Mouse (Mus musculus): Measurements from ENCODE around the gene Gpc5.

Gpc5 gene

GRCm38 (mm10) chr14:115679875-115680274 lies 587.9 kb downstream of the Gpc5 start:
- ChIA-PET POLR2A (no interaction called here), CTCF (no interaction called here)

- ChIA-PET CTCF (no interaction called here), POLR2A (no interaction called here)
These were observed 654.0 kb downstream of the Gpc5 start for GRCm38 (mm10) chr14:115746013-115746412.

- CTCF ChIA-PET = no interaction called here
- POLR2A ChIA-PET = no interaction called here
These were observed 668.2 kb downstream of the Gpc5 start for GRCm38 (mm10) chr14:115760241-115760640.

DNA sequence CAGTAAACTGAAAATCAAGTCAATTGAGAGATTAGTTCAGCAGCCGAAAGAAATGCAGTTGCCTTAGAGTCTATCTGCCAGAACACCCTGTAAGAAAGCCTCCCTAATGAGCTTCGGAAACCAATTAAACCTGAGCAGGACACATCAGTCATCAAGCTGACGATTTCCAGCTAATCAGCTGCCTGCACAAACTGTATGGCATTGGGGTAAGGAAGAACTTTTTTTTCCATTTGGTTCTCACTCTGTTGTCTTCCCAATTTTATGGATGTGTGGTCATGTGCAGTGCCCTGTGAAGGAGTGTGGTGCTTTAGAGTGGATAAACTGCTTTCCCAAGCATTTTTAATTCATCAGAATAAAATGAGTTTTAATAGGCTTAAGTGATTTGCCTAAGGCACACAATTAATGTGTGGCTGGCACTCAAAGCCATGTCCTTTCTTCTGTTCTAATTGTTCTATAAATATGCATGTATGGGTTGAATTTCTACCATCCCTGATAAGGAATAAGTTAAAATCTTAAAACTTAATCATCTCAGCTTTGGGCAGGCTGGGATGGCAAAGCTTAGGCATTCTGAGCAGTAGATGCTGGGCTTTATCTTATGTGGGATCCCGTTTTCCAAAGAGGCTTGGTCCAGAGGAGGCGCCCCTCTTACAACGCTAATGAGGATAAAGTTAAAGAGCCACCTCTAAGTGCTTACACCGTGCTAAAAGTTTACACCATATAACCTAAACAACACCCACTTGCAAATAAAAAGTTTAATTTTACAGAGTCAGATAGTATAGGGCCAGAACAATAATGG lies 687.6 kb downstream of the Gpc5 start:
- POLR2A ChIA-PET = no interaction called here
- CTCF ChIA-PET = no interaction called here

DNA sequence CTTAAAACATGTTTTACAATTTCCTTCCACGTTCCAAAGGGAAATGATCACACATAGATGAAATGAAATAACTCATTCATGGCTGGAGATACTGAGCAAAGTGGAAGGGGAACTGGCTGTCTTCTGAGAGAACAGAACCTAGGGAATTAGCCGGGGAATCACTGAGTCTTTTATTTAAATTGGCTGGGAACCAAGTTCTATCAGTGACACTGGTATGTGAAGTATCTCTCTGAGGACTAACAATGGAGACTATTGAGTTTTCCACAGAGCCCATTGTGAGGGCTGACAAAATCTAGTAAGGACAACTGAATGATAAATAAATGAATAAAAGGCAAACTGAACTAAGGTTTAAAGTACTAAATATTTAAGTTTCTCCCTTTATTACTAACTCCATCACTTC lies 712.7 kb downstream of the Gpc5 start:
- POLR2A ChIA-PET = no interaction called here
- CTCF ChIA-PET = no interaction called here

DNA sequence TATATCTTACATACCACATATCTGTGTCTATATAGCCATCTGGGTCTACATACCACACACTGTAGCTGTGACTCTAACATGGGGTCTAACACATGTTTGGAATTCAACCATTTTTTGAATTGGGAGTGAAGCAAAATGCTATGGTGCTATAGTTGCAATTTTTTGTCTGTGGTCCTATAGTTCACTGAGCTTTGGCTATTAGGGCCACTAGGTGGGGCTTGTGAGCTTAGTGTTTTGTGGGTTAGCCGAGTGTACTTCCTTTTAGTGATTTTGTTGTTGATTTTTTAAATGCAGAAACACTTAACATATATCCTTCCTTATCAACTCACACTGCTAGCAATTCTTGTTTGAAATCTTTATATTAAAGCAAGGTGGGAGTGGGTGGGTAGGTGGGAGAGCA lies 727.0 kb downstream of the Gpc5 start:
- ChIA-PET CTCF (interaction anchor here in 2 of 4 experiments (0.6 to 1.3 kb wide), 5 partner anchors 8 to 884 kb away, joined by 3 to 8 read pairs (median 5); no protein-coding TSS in a partner anchor), POLR2A (no interaction called here)

DNA sequence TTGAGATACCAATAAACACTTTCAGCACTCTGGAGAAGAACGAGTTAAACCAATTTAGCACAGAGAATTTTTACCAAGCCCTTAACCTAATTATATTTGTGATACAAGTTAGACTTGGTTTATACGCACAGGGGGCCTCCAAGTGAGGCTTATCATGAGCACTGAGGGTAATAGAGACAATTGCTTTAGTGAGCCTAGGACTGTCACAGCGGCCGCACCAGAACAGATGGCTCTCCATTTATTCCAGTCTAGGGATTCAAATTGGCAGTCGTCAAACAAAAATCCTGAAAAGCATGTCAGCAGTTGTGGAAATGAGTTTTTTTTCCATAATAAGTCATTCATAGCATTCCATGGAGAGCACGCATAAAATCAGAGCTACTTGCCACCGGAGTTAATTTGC lies 729.6 kb downstream of the Gpc5 start:
- POLR2A ChIA-PET = no interaction called here
- CTCF ChIA-PET = interaction anchor here in 1 of 4 experiments (0.6 kb wide), 1 partner anchor 11 kb away, joined by 5 read pairs; no protein-coding TSS in a partner anchor

DNA sequence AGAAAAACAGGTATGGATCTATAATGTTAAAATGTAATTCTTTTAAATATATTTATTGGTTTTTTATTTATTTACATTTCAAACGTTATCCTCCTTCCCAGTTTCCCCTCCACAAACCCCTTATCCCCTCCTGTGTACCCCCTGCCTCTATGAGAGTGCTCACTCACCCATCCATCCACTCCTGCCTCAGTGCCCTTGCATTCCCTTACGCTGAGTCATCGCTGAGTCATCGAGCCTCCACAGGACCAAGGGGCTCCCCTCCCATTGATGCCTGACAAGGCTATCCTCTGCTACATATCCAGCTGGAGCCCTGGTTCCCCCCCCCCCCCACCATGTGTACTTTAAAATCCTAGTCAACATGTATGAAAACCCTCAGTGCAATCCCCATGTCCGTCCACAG lies 738.5 kb downstream of the Gpc5 start:
- ChIA-PET POLR2A (no interaction called here), CTCF (interaction anchor here (0.7 to 1.7 kb wide), 7 partner anchors 10 to 516 kb away, joined by 3 to 8 read pairs (median 3); no protein-coding TSS in a partner anchor)

GRCm38 (mm10) chr14:115831219-115831755 lies 739.3 kb downstream of the Gpc5 start:
- POLR2A ChIA-PET = interaction anchor here in 1 of 4 experiments (0.7 kb wide), 1 partner anchor 1691 kb away, joined by 4 read pairs; no protein-coding TSS in a partner anchor
- CTCF ChIA-PET = interaction anchor here (0.6 to 1.7 kb wide), 20 partner anchors 9 to 593 kb away, joined by 3 to 9 read pairs (median 3); no protein-coding TSS in a partner anchor

DNA sequence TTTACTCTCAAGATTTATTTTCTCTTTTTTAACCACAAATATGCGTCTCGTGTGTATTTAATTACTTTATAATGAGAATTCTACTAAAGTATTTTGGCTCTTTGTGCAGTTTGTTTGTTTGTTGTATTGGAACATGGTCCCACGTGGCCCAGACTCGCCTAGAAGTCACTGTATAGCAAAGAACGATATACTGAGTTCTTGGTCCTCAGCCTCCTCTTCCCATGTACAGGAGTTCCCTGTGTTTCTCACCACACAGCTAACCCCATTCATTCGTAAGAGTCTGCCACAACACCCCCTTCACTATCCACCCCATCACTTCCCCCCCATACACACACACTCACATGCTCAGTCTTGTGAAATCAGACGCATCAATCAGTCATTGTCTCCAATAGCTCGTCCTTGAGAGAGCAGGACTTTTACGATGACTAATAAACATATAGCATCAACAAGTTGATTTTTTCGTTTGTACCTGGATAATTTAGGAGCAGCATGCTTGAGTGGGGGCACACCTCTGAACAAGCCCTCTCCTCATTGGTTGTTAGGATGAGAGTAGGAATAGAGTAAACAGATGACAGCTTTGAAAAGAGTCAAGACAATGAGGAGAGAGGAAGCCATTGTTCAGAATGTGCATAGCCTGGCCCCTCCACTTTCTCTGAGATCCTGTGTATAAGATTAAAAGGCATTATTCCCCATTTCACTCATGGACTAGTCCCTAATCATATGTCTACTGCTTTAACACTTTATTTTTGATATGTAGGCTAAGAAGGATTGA lies 740.0 kb downstream of the Gpc5 start:
- POLR2A ChIA-PET = interaction anchor here in 1 of 4 experiments (0.7 kb wide), 1 partner anchor 11 kb away, joined by 3 read pairs; no protein-coding TSS in a partner anchor
- CTCF ChIA-PET = interaction anchor here (0.6 to 1.7 kb wide), 13 partner anchors 8 to 1241 kb away, joined by 3 to 9 read pairs (median 3); no protein-coding TSS in a partner anchor

GRCm38 (mm10) chr14:115843783-115844182 lies 751.8 kb downstream of the Gpc5 start:
- ChIA-PET CTCF (no interaction called here), POLR2A (no interaction called here)

GRCm38 (mm10) chr14:115844773-115845427 lies 752.9 kb downstream of the Gpc5 start:
- ChIA-PET CTCF (no interaction called here), POLR2A (no interaction called here)

- CTCF ChIA-PET = no interaction called here
These were observed 777.1 kb downstream of the Gpc5 start for GRCm38 (mm10) chr14:115869127-115869526.

DNA sequence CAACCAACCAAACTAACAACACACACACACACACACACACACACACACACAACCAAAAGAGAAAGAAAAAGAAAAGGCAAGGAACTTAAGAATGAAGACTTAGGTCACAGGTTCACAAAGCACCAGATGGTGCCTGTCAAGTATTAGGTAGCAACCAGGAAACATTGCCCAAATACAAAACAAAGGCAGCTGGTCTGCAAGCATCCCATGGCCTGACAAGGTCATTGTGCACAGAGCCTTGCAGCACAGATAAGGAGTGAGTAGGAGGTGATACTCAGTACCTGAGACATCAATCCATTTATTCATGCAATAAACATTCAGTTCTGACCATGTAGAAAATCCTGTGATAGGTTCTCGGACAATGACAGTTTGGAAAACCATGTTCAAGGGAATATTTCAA lies 884.0 kb downstream of the Gpc5 start:
- POLR2A ChIA-PET = no interaction called here
- CTCF ChIA-PET = no interaction called here

More at GRCm38 (mm10) chr14:115869127-115869526, 777.1 kb downstream of the Gpc5 start:
- POLR2A ChIA-PET = interaction anchor here in 1 of 4 experiments (0.7 kb wide), 1 partner anchor 353 kb away, joined by 3 read pairs; no protein-coding TSS in a partner anchor

DNA sequence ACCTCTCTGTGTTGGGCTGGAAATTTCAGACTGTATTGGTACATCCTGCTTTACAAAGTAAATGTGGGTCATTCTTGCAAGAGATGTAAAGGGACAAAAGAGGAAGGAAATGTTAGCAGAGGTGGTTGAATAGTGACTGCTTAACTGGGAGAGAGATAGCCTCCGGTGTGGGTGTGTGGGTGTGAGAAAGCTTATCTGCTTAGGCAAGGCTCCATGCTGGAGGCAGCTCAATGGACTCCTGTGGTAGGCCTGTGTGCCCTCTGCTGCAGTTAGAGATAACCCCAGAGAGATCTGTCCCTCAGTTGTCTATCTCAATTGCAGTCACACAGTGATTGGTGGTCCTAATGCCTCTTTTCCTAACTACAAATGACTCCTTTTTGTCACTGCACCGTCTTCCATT lies 887.2 kb downstream of the Gpc5 start:
- CTCF ChIA-PET = interaction anchor here in 1 of 4 experiments (0.6 kb wide), 1 partner anchor 34 kb away, joined by 3 read pairs; no protein-coding TSS in a partner anchor
- POLR2A ChIA-PET = no interaction called here

DNA sequence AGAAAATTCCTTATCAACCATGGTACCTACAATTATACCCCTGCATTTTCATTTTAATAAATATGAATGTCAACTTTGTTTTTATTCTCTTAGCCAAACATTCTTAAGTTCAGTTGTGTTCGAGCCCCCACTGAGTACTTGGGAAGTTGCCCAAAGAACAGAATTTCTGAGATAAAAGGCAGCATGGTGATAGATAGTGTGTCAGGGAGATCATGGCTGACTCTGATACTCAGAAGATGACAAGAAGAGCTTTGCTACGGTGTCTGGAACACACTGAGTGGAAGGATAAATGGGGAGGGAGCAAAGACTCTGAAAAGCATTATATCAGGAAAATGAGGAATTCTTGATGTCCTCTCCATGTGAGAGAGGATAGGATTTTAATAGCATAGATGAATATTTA lies 898.7 kb downstream of the Gpc5 start:
- ChIA-PET POLR2A (no interaction called here), CTCF (no interaction called here)

- ChIA-PET POLR2A (interaction anchor here in 1 of 4 experiments (0.6 kb wide), 1 partner anchor 17 kb away, joined by 3 read pairs; no protein-coding TSS in a partner anchor), CTCF (no interaction called here)
These were observed 901.6 kb downstream of the Gpc5 start for GRCm38 (mm10) chr14:115993520-115994106.

DNA sequence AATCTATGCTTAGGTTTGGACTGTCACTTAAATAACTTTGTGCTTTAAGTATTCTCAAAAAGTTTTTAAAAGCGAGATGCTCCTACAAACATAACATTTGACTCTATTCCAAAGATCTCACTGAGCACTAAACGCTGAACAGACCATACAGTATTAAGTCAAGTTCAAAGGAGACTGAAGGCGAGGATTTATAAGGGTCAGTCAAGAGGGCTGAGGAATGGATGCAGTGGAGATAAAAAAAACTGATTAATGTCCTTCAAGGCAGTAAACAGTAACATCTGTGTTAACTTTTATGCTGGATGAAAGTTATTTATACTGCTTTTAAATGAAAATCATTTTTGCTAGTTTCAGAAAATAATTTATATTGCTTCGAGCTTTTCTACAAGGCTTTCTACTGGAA lies 906.9 kb downstream of the Gpc5 start:
- CTCF ChIA-PET = no interaction called here
- POLR2A ChIA-PET = no interaction called here

- ChIA-PET POLR2A (no interaction called here), CTCF (no interaction called here)
These were observed 995.0 kb downstream of the Gpc5 start for GRCm38 (mm10) chr14:116087010-116087409.
